Mouse (Mus musculus): Measurements from ENCODE around the gene Frmpd1.

Gene Frmpd1

DNA sequence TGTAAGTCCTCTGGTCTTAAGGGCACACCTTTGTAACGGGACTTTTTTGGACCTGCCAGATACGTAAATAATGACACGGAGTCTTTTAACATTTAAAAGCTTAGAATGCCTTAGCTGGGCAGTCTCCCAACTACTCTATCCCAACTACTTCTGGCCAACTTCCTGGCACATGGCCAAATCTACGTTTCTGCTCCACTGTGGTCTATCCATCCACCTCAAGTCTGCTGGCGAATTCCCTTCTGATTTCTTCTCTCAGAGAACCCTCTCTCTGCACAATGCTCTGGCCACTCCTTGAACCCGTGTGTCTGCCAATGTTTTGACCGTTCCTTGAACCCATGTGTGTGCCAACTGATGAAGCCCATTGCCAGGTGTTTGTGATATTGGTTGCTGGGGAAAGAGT is 146.5 kb downstream of the Frmpd1 start:
- DNase-seq (ENCODE audit: low spot score) = no peak

DNA sequence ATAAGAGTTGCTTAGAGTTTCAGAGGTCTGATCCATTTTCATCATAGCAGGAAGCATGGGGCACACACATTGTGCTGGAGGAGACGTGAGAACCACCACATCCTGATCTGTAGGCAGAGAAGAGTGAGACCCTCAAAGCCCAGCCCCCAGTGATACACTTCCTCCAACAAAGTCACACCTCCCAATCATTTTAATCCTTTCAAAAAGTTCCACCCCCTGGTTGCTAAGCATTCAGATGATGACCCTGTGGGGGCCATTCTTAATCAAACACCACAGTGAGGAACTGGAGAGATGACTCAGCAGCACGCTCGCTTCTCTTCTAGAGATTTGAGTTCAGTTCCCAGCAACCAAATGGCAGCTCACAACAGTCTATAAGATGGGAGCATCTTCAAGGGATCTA is 147.8 kb downstream of the Frmpd1 start:
- DNase-seq (ENCODE audit: low spot score) = no peak

All from layer of hippocampus, adult 11-12 months (tissue).